Mouse (Mus musculus) kidney, embryonic 14.5 days (tissue): ENCODE results near the gene Foxr1. TPM values are rescaled to one million over a fixed set of nuclear protein-coding genes. Genes with fewer than 3 reads are reported as not detected.

Experiments used
- ATAC-seq: fragments of 200-750 bp; cut with Nextera tagmentation; 2 replicates; pipeline ENCODE4 v1.8.0; 2017; ENCODE audit warnings: moderate number of reproducible peaks, mild to moderate bottlenecking, moderate TSS enrichment, moderate library complexity; ENCODE audit not compliant: low FRiP score, low TSS enrichment
- H3K27ac ChIP-seq: fragments of 300-500 bp; sonication (generic); 2 replicates; pipeline ENCODE4 v1.5.1; 2014; ENCODE audit warnings: low read depth, mild to moderate bottlenecking, low read length, moderate library complexity, mixed read lengths
- H3K27me3 ChIP-seq: fragments of 300-500 bp; sonication (generic); 2 replicates; pipeline ENCODE4 v1.6.1; 2014; ENCODE audit warnings: mild to moderate bottlenecking, low read length; ENCODE audit not compliant: control insufficient read depth, insufficient read depth
- H3K36me3 ChIP-seq: fragments of 300-500 bp; sonication (generic); 2 replicates; pipeline ENCODE4 v1.6.1; 2014; ENCODE audit warnings: low read length, mixed read lengths; ENCODE audit not compliant: control insufficient read depth, insufficient read depth
- H3K4me1 ChIP-seq: fragments of 300-500 bp; sonication (generic); 2 replicates; pipeline ENCODE4 v1.6.1; 2014; ENCODE audit warnings: low read length, mixed read lengths; ENCODE audit not compliant: control insufficient read depth, insufficient read depth
- H3K4me2 ChIP-seq: fragments of 300-500 bp; sonication (generic); replicated peaks from 2 replicates; pipeline ENCODE4 v1.6.1; 2014; ENCODE audit warnings: low read depth, mild to moderate bottlenecking, low read length
- H3K4me3 ChIP-seq: fragments of 300-500 bp; sonication (generic); 2 replicates; pipeline ENCODE4 v1.5.1; 2014; ENCODE audit warnings: mild to moderate bottlenecking, low read length
- H3K9ac ChIP-seq: fragments of 300-500 bp; sonication (generic); 2 replicates; pipeline ENCODE4 v1.6.1; 2014; ENCODE audit warnings: low read depth, mild to moderate bottlenecking, low read length, moderate library complexity
- H3K9me3 ChIP-seq: fragments of 300-500 bp; sonication (generic); 2 replicates; pipeline ENCODE4 v1.6.1; 2016; ENCODE audit warnings: low read length; ENCODE audit not compliant: control insufficient read depth
- WGBS: fragments of 180-500 bp; shearing (Covaris S2); extraction: QIAGEN DNeasy Blood & Tissue Kit; methylation state at CpG from one replicate; pipeline ENCODE4 v1.1.7; 2014; 5-methylcytosine and 5-hydroxymethylcytosine counted together
- polyA plus RNA-seq: library from polyadenylated mRNA; unstranded; fragments of >200 nt; fragmentation: Nextera tagmentation; extraction: Ambion mirVana; gene quantifications from 2 replicates; pipeline ENCODE4 v1.2.1, GENCODE M21; 2014

Gene Foxr1
- polyA plus RNA-seq, 1 experiment from 2014 or later, result not detected

GRCm38 (mm10) chr9:44485516-44486161 is 44.7 kb upstream of the Foxr1 start:
- Histone ChIP-seq H3K27ac (peak overlapping the region; percentile 87), H3K9ac (peak overlapping the region; percentile 83), H3K4me3 (peak overlapping the region; percentile 91), H3K27me3 (no peaks in the 10 kb centered on the region), H3K9me3 (no peaks in the 10 kb centered on the region), H3K36me3 (no peaks in the 10 kb centered on the region), H3K4me1 (peaks cover 71% of the 10 kb centered on the region), H3K4me2 (peak overlapping the region; percentile 88)
- 18% methylated on average over 14 of the region's 14 CpGs for WGBS
- ATAC-seq, result no peak

GRCm38 (mm10) chr9:44485105-44485515 is 44.2 kb upstream of the Foxr1 start:
- no peaks in the 10 kb centered on the region for H3K9me3 ChIP-seq
- no peak for ATAC-seq
- H3K4me3 ChIP-seq, result peak overlapping the region; percentile 91
- peak overlapping the region; percentile 83 for H3K9ac ChIP-seq
- peaks cover 65% of the 10 kb centered on the region for H3K4me1 ChIP-seq
- H3K27me3 ChIP-seq, result no peaks in the 10 kb centered on the region
- peak overlapping the region; percentile 87; the same call in 1 of the 2 replicates for H3K27ac ChIP-seq
- 25% methylated on average over 6 of the region's 6 CpGs for WGBS
- no peaks in the 10 kb centered on the region for H3K36me3 ChIP-seq
- H3K4me2 ChIP-seq, result peak overlapping the region; percentile 88

- peak overlapping the region; percentile 83 for H3K9ac ChIP-seq
- no peaks in the 10 kb centered on the region for H3K27me3 ChIP-seq
- ATAC-seq, result no peak
- H3K4me2 ChIP-seq, result peak overlapping the region; percentile 88
- H3K4me3 ChIP-seq, result peak overlapping the region; percentile 91
- WGBS, result 21% methylated on average over 7 of the region's 7 CpGs
- H3K36me3 ChIP-seq, result no peaks in the 10 kb centered on the region
- H3K9me3 ChIP-seq, result no peaks in the 10 kb centered on the region
- peak overlapping the region; percentile 91; the same call in 1 of the 2 replicates for H3K27ac ChIP-seq
- peaks cover 59% of the 10 kb centered on the region for H3K4me1 ChIP-seq
Measured at GRCm38 (mm10) chr9:44484311-44485104, 43.6 kb upstream of the Foxr1 start.

- peak overlapping the region; percentile 91 for H3K4me3 ChIP-seq
- under 1% methylated on average over 12 of the region's 12 CpGs for WGBS
- peak overlapping the region; percentile 83 for H3K9ac ChIP-seq
- peak overlapping the region; percentile 91; the same call in 1 of the 2 replicates for H3K27ac ChIP-seq
- peak overlapping the region; percentile 88 for H3K4me2 ChIP-seq
- no peaks in the 10 kb centered on the region for H3K27me3 ChIP-seq
- ATAC-seq, result peak; percentile 30
- H3K9me3 ChIP-seq, result no peaks in the 10 kb centered on the region
- H3K36me3 ChIP-seq, result no peaks in the 10 kb centered on the region
- peaks cover 50% of the 10 kb centered on the region for H3K4me1 ChIP-seq
Measured at GRCm38 (mm10) chr9:44483510-44484044, 42.6 kb upstream of the Foxr1 start.

GRCm38 (mm10) chr9:44483041-44483509 is 42.1 kb upstream of the Foxr1 start:
- under 1% methylated on average over 35 of the region's 39 CpGs for WGBS
- Histone ChIP-seq H3K4me2 (peak overlapping the region; percentile 88), H3K36me3 (no peaks in the 10 kb centered on the region), H3K27ac (peak overlapping the region; percentile 91), H3K4me1 (peaks cover 47% of the 10 kb centered on the region), H3K4me3 (peak overlapping the region; percentile 91), H3K27me3 (no peaks in the 10 kb centered on the region), H3K9me3 (no peaks in the 10 kb centered on the region), H3K9ac (peak overlapping the region; percentile 83)
- ATAC-seq, result no peak

- peak within 1 kb of the TSS; percentile 88 for H3K4me2 ChIP-seq
- no peaks in the 10 kb centered on the region for H3K36me3 ChIP-seq
- H3K9ac ChIP-seq, result peak within 1 kb of the TSS; percentile 83
- WGBS, result 0% methylated on average over 24 of the region's 31 CpGs
- H3K27ac ChIP-seq, result peak within 1 kb of the TSS; percentile 91
- peak within 1 kb of the TSS; percentile 91 for H3K4me3 ChIP-seq
- ATAC-seq, result peak; percentile 56
- no peaks in the 10 kb centered on the region for H3K9me3 ChIP-seq
- no peaks in the 10 kb centered on the region for H3K27me3 ChIP-seq
- peaks cover 43% of the 10 kb centered on the region for H3K4me1 ChIP-seq
Measured at GRCm38 (mm10) chr9:44482552-44482951, 41.6 kb upstream of the Foxr1 start, which contains the start of gene Bcl9l. Gene Bcl9l, plus strand, starts transcription at chr9:44482825.

GRCm38 (mm10) chr9:44482112-44482511 is 41.2 kb upstream of the Foxr1 start:
- H3K9ac ChIP-seq, result 0 out of 2 replicates have a peak overlapping the region, but pooled peaks have one; percentile 23
- WGBS, result 9% methylated on average over 3 of the region's 3 CpGs
- peaks cover 39% of the 10 kb centered on the region for H3K4me1 ChIP-seq

GRCm38 (mm10) chr9:44479628-44480428 is 38.9 kb upstream of the Foxr1 start:
- H3K36me3 ChIP-seq, result no peaks in the 10 kb centered on the region
- no peaks in the 10 kb centered on the region for H3K9me3 ChIP-seq
- peak overlapping the region; percentile 97 for H3K27ac ChIP-seq
- peaks cover 16% of the 10 kb centered on the region for H3K4me1 ChIP-seq
- peak overlapping the region; percentile 95 for H3K4me2 ChIP-seq
- H3K4me3 ChIP-seq, result peak overlapping the region; percentile 60
- H3K27me3 ChIP-seq, result no peaks in the 10 kb centered on the region
- under 1% methylated on average over 26 of the region's 26 CpGs for WGBS
- ATAC-seq, result peak; percentile 32
- peak overlapping the region; percentile 74 for H3K9ac ChIP-seq

More at GRCm38 (mm10) chr9:44482112-44482511, 41.2 kb upstream of the Foxr1 start:
- peak overlapping the region; percentile 91 for H3K4me3 ChIP-seq
- H3K36me3 ChIP-seq, result no peaks in the 10 kb centered on the region
- 0 out of 2 replicates have a peak overlapping the region, but pooled peaks have one; percentile 24 for H3K27ac ChIP-seq
- ATAC-seq, result no peak
- peak overlapping the region; percentile 88 for H3K4me2 ChIP-seq
- no peaks in the 10 kb centered on the region for H3K27me3 ChIP-seq
- H3K9me3 ChIP-seq, result no peaks in the 10 kb centered on the region
